Mouse (Mus musculus) stomach, embryonic 14.5 days (tissue): ENCODE measurements around the gene Selenoo. TPM values are rescaled to one million over a fixed set of nuclear protein-coding genes. Genes with fewer than 3 reads are reported as not detected.

Source experiments
- polyA plus RNA-seq: library from polyadenylated mRNA; unstranded; fragments of >200 nt; fragmentation: Nextera tagmentation; extraction: Ambion mirVana; gene quantifications from 2 replicates; pipeline ENCODE4 v1.2.1, GENCODE M21; 2014

The Selenoo gene
- polyA plus RNA-seq, 1 experiment from 2014 or later: 22.2 TPM

Other genes starting within 250 kb of the Selenoo start
- gene Pim3, start 226.9 kb upstream of the Selenoo start, polyA plus RNA-seq: 35.9 and 38.4 TPM in 2 replicates
- not detected in 2 replicates for gene Ttll8, start 134.7 kb upstream of the Selenoo start, polyA plus RNA-seq
- not detected in 2 replicates for gene Mlc1, start 110.1 kb upstream of the Selenoo start, polyA plus RNA-seq
- not detected in 2 replicates for gene Mov10l1, start 106.2 kb upstream of the Selenoo start, polyA plus RNA-seq
- gene Panx2, start 29.4 kb upstream of the Selenoo start, polyA plus RNA-seq: 0.20 TPM in 2 replicates
- 43.9 and 47.4 TPM in 2 replicates for gene Trabd, start 14.0 kb upstream of the Selenoo start, polyA plus RNA-seq
- gene Tubgcp6, start 34.0 kb downstream of the Selenoo start, polyA plus RNA-seq: 17.2 and 20.7 TPM in 2 replicates
- 15.0 and 19.6 TPM in 2 replicates for gene Hdac10, start 39.6 kb downstream of the Selenoo start, polyA plus RNA-seq
- gene Mapk12, start 51.6 kb downstream of the Selenoo start, polyA plus RNA-seq: 4.4 and 5.2 TPM in 2 replicates
- 6.5 and 7.9 TPM in 2 replicates for gene Mapk11, start 60.5 kb downstream of the Selenoo start, polyA plus RNA-seq
- gene Plxnb2, start 91.7 kb downstream of the Selenoo start, polyA plus RNA-seq: 146 and 147 TPM in 2 replicates
- 16.4 and 17.6 TPM in 2 replicates for gene Dennd6b, start 107.4 kb downstream of the Selenoo start, polyA plus RNA-seq
- gene Ppp6r2, start 122.5 kb downstream of the Selenoo start, polyA plus RNA-seq: 33.5 and 34.6 TPM in 2 replicates
- 60.4 and 63.0 TPM in 2 replicates for gene Sbf1, start 226.2 kb downstream of the Selenoo start, polyA plus RNA-seq
- not detected in 2 replicates for gene Adm2, start 233.6 kb downstream of the Selenoo start, polyA plus RNA-seq
- not detected in 2 replicates for gene Miox, start 245.3 kb downstream of the Selenoo start, polyA plus RNA-seq